Mouse (Mus musculus): ENCODE data around the gene Cib1.

GRCm38 (mm10) chr7:80260625-80261371 lies 28.2 kb upstream of the Cib1 start, which contains the start of gene Ngrn:
- peak; percentile 46 for TF ChIP-seq CTCF (IDR thresholded peaks at IDR 0.05)
- peak; percentile 57; the same call in 1 of the 2 replicates for TF ChIP-seq EP300 (IDR thresholded peaks at IDR 0.05)
